Mouse (Mus musculus): ENCODE measurements around the gene Mlc1. TPM values are rescaled to one million over a fixed set of nuclear protein-coding genes. Genes with fewer than 3 reads are reported as not detected.

Gene Mlc1
- polyA plus RNA-seq, 1 experiment from 2014 or later = 17.7 TPM

GRCm38 (mm10) chr15:88951246-88951645, 27.6 kb downstream of the Mlc1 start:
- Histone ChIP-seq H3K9ac (no peak overlapping the region), H3K4me2 (replicated peaks) (no peak overlapping the region), H3K4me1 (replicated peaks; ENCODE audit: control insufficient read depth, insufficient read depth, low read length) (peaks cover 8% of the 10 kb centered on the region; the same call in 1 of the 2 replicates), H3K9me3 (ENCODE audit: control insufficient read depth, low read length) (no peaks in the 10 kb centered on the region), H3K4me3 (replicated peaks; ENCODE audit: low read length) (no peak overlapping the region), H3K36me3 (replicated peaks; ENCODE audit: control insufficient read depth, insufficient read depth) (no peaks in the 10 kb centered on the region), H3K27ac (no peak overlapping the region), H3K27me3 (ENCODE audit: control insufficient read depth, insufficient read depth, low read length) (peaks cover 13% of the 10 kb centered on the region)
- ATAC-seq (ENCODE audit: low FRiP score) (no peak), DNase-seq (ENCODE audit: low spot score) (no peak)
- WGBS = 77% methylated on average over 4 of the region's 4 CpGs

GRCm38 (mm10) chr15:88946851-88947250, 32.0 kb downstream of the Mlc1 start:
- no peak for ATAC-seq (ENCODE audit: low FRiP score)

DNA sequence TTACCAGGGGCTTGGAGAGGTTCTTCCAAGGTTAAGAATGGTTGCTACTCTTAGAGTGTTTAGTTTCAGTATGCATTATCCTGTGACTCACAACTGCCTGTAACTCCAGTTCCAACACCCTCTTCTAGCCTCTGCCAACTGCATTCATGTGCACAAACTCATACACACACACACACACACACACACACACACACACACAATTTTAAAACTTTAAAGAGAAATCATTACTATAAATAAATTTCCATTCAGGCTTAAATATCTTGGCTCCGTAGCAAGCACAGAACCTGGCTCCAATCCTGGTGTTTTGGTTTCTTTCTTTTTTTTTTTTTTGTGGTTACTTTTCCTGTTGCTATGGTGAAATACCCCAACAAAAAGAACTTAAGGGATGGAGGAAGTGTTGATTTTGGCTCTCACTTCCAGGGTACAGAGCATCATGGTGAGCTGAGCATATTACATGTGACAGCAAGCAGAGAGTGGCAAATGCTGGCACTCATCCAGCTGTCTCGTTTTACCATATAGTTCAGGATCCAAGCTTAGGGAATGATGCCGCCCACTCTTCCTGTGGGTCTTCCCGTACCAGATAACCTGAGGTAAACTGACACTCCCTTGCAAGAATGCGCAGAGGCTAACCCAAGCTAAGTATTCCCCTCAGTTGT, 34.8 kb downstream of the Mlc1 start:
- Histone ChIP-seq H3K4me3 (replicated peaks; ENCODE audit: low read length) (no peak overlapping the region), H3K27me3 (ENCODE audit: control insufficient read depth, insufficient read depth, low read length) (no peaks in the 10 kb centered on the region), H3K9me3 (ENCODE audit: control insufficient read depth, low read length) (no peaks in the 10 kb centered on the region), H3K27ac (no peak overlapping the region), H3K9ac (no peak overlapping the region), H3K4me1 (replicated peaks; ENCODE audit: control insufficient read depth, insufficient read depth, low read length) (no peaks in the 10 kb centered on the region), H3K4me2 (replicated peaks) (no peak overlapping the region), H3K36me3 (replicated peaks; ENCODE audit: control insufficient read depth, insufficient read depth) (no peaks in the 10 kb centered on the region)
- ATAC-seq (ENCODE audit: low FRiP score) (no peak), DNase-seq (ENCODE audit: low spot score) (no peak)
- WGBS = 84% methylated on average over 5 of the region's 5 CpGs

More at GRCm38 (mm10) chr15:88946851-88947250, 32.0 kb downstream of the Mlc1 start:
- no peak overlapping the region for H3K9ac ChIP-seq
- no peaks in the 10 kb centered on the region for H3K27me3 ChIP-seq (ENCODE audit: control insufficient read depth, insufficient read depth, low read length)
- no peak overlapping the region for H3K4me2 ChIP-seq (replicated peaks)
- no peaks in the 10 kb centered on the region for H3K9me3 ChIP-seq (ENCODE audit: control insufficient read depth, low read length)
- no peak overlapping the region for H3K27ac ChIP-seq
- no peak for DNase-seq (ENCODE audit: low spot score)
- no peak overlapping the region for H3K4me3 ChIP-seq (replicated peaks; ENCODE audit: low read length)
- H3K4me1 ChIP-seq (replicated peaks; ENCODE audit: control insufficient read depth, insufficient read depth, low read length) = no peaks in the 10 kb centered on the region
- H3K36me3 ChIP-seq (replicated peaks; ENCODE audit: control insufficient read depth, insufficient read depth) = no peaks in the 10 kb centered on the region
- 55% methylated on average over 6 of the region's 6 CpGs for WGBS

DNA sequence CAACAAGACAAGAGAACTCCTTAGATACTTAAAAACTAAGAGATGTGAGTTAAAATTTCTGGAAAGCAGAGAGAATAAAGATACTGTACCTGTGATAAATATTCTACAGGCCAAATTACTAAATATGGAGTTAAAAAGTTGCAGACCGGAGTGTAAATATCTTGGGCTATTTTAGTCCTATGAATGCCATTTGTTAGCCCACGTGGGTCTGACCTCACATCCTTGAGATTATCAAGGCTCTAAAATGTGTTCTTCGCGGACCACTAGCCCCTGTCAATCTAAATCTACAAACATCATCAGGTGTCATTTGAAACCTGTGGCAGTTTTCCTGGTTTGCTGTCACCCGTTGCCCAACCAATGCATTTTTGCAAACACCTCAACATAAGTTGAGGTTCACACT, 36.0 kb downstream of the Mlc1 start:
- Histone ChIP-seq H3K4me3 (replicated peaks; ENCODE audit: low read length) (no peak overlapping the region), H3K9me3 (ENCODE audit: control insufficient read depth, low read length) (no peaks in the 10 kb centered on the region), H3K4me1 (replicated peaks; ENCODE audit: control insufficient read depth, insufficient read depth, low read length) (no peaks in the 10 kb centered on the region), H3K27ac (no peak overlapping the region), H3K4me2 (replicated peaks) (no peak overlapping the region), H3K36me3 (replicated peaks; ENCODE audit: control insufficient read depth, insufficient read depth) (no peaks in the 10 kb centered on the region), H3K9ac (no peak overlapping the region), H3K27me3 (ENCODE audit: control insufficient read depth, insufficient read depth, low read length) (no peaks in the 10 kb centered on the region)
- no peak for DNase-seq (ENCODE audit: low spot score)
- ATAC-seq (ENCODE audit: low FRiP score) = no peak
- 88% methylated on average over 5 of the region's 5 CpGs for WGBS

DNA sequence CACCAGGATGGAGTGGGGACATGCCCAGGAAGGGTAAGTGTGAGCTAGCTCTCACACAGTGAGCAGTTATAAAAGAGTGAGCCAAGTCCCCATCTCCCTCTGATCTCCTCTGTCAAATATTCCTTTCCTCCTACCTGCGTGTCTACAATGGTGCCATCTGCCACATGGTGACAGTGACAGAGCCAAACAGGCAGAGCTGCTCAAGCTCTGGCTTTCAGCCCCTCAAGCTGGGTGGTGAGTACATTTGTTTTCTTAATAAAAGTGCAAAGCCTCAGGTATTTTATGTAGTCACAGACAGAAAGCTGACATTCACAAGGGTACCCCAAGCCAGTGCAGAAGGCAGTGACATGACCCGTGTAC, 41.5 kb downstream of the Mlc1 start:
- H3K9me3 ChIP-seq (ENCODE audit: control insufficient read depth, low read length) = no peaks in the 10 kb centered on the region
- H3K4me1 ChIP-seq (replicated peaks; ENCODE audit: control insufficient read depth, insufficient read depth, low read length) = no peaks in the 10 kb centered on the region
- H3K4me2 ChIP-seq (replicated peaks) = no peak overlapping the region
- no peak overlapping the region for H3K27ac ChIP-seq
- 92% methylated on average over 2 of the region's 2 CpGs for WGBS
- no peaks in the 10 kb centered on the region for H3K27me3 ChIP-seq (ENCODE audit: control insufficient read depth, insufficient read depth, low read length)
- no peak for ATAC-seq (ENCODE audit: low FRiP score)
- no peak for DNase-seq (ENCODE audit: low spot score)
- H3K36me3 ChIP-seq (replicated peaks; ENCODE audit: control insufficient read depth, insufficient read depth) = no peaks in the 10 kb centered on the region
- H3K9ac ChIP-seq = no peak overlapping the region
- no peak overlapping the region for H3K4me3 ChIP-seq (replicated peaks; ENCODE audit: low read length)

GRCm38 (mm10) chr15:88936619-88937290, 42.1 kb downstream of the Mlc1 start:
- DNase-seq (ENCODE audit: low spot score) (no peak), ATAC-seq (ENCODE audit: low FRiP score) (no peak)
- H3K36me3 ChIP-seq (replicated peaks; ENCODE audit: control insufficient read depth, insufficient read depth) = no peaks in the 10 kb centered on the region
- H3K27ac ChIP-seq = no peak overlapping the region
- 70% methylated on average over 6 of the region's 6 CpGs for WGBS
- H3K27me3 ChIP-seq (ENCODE audit: control insufficient read depth, insufficient read depth, low read length) = no peaks in the 10 kb centered on the region
- no peaks in the 10 kb centered on the region for H3K4me1 ChIP-seq (replicated peaks; ENCODE audit: control insufficient read depth, insufficient read depth, low read length)
- H3K4me2 ChIP-seq (replicated peaks) = no peak overlapping the region
- no peaks in the 10 kb centered on the region for H3K9me3 ChIP-seq (ENCODE audit: control insufficient read depth, low read length)
- no peak overlapping the region for H3K9ac ChIP-seq
- no peak overlapping the region for H3K4me3 ChIP-seq (replicated peaks; ENCODE audit: low read length)

DNA sequence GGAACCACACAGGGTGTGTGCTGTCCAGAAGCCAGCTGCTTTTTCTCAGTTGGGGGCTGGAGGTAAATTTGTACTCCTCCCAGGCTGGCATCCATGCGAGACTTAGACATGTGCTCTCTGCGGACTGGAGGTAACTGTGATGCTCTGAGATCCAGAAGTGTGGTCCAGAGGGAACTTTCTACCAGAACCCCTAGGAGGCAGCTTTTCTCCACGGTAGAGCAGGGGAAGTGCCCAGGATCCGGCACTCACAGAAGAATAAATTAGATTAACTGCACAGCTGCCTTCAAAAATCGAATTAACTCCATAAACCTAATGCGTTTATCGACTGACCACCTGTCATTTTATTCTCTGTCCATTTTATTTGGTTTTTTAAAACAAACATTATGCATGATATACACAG, 44.7 kb downstream of the Mlc1 start:
- Histone ChIP-seq H3K9ac (no peak overlapping the region), H3K4me3 (replicated peaks; ENCODE audit: low read length) (no peak overlapping the region), H3K27me3 (ENCODE audit: control insufficient read depth, insufficient read depth, low read length) (no peaks in the 10 kb centered on the region), H3K4me1 (replicated peaks; ENCODE audit: control insufficient read depth, insufficient read depth, low read length) (no peaks in the 10 kb centered on the region), H3K27ac (no peak overlapping the region), H3K4me2 (replicated peaks) (no peak overlapping the region), H3K9me3 (ENCODE audit: control insufficient read depth, low read length) (no peaks in the 10 kb centered on the region), H3K36me3 (replicated peaks; ENCODE audit: control insufficient read depth, insufficient read depth) (no peaks in the 10 kb centered on the region)
- peak; percentile 59 for DNase-seq (ENCODE audit: low spot score)
- ATAC-seq (ENCODE audit: low FRiP score) = no peak
- WGBS = 68% methylated on average over 7 of the region's 7 CpGs

- H3K36me3 ChIP-seq (replicated peaks; ENCODE audit: control insufficient read depth, insufficient read depth) = no peaks in the 10 kb centered on the region
- H3K4me1 ChIP-seq (replicated peaks; ENCODE audit: control insufficient read depth, insufficient read depth, low read length) = no peaks in the 10 kb centered on the region
- DNase-seq (ENCODE audit: low spot score) (no peak), ATAC-seq (ENCODE audit: low FRiP score) (no peak)
- WGBS = 91% methylated on average over 10 of the region's 10 CpGs
- no peaks in the 10 kb centered on the region for H3K27me3 ChIP-seq (ENCODE audit: control insufficient read depth, insufficient read depth, low read length)
- no peak overlapping the region for H3K4me3 ChIP-seq (replicated peaks; ENCODE audit: low read length)
- H3K27ac ChIP-seq = no peak overlapping the region
- H3K9me3 ChIP-seq (ENCODE audit: control insufficient read depth, low read length) = no peaks in the 10 kb centered on the region
- H3K4me2 ChIP-seq (replicated peaks) = no peak overlapping the region
- H3K9ac ChIP-seq = no peak overlapping the region
These were observed 46.1 kb downstream of the Mlc1 start for GRCm38 (mm10) chr15:88932667-88933066.

GRCm38 (mm10) chr15:88921992-88922310, 56.9 kb downstream of the Mlc1 start:
- ATAC-seq (ENCODE audit: low FRiP score) (no peak), DNase-seq (ENCODE audit: low spot score) (no peak)
- no peak overlapping the region for H3K4me3 ChIP-seq (replicated peaks; ENCODE audit: low read length)
- H3K27ac ChIP-seq = no peak overlapping the region
- H3K9ac ChIP-seq = no peak overlapping the region
- no peaks in the 10 kb centered on the region for H3K27me3 ChIP-seq (ENCODE audit: control insufficient read depth, insufficient read depth, low read length)
- H3K36me3 ChIP-seq (replicated peaks; ENCODE audit: control insufficient read depth, insufficient read depth) = no peaks in the 10 kb centered on the region
- H3K4me2 ChIP-seq (replicated peaks) = no peak overlapping the region
- WGBS = 76% methylated on average over 6 of the region's 6 CpGs
- no peaks in the 10 kb centered on the region for H3K4me1 ChIP-seq (replicated peaks; ENCODE audit: control insufficient read depth, insufficient read depth, low read length)
- H3K9me3 ChIP-seq (ENCODE audit: control insufficient read depth, low read length) = no peaks in the 10 kb centered on the region
